Mouse (Mus musculus) neural tube, embryonic 11.5 days (tissue): ENCODE results near the gene Dnlz. TPM values are rescaled to one million over a fixed set of nuclear protein-coding genes. Genes with fewer than 3 reads are reported as not detected.

Experiments used
- ATAC-seq: fragments of 200-750 bp; cut with Nextera tagmentation; 2 replicates; pipeline ENCODE4 v1.8.0; 2017; ENCODE audit warnings: moderate number of reproducible peaks, mild to moderate bottlenecking, moderate TSS enrichment, moderate library complexity; ENCODE audit not compliant: insufficient read depth, low FRiP score, low TSS enrichment
- DNase-seq: peaks from one replicate; pipeline ENCODE4 v3.0.0-alpha.2; 2015; ENCODE audit warnings: low spot score
- H3K27ac ChIP-seq: fragments of 300-500 bp; sonication (generic); 2 replicates; pipeline ENCODE4 v1.5.1; 2014; ENCODE audit warnings: low read depth, mild to moderate bottlenecking, low read length
- H3K27me3 ChIP-seq: fragments of 300-500 bp; sonication (generic); 2 replicates; pipeline ENCODE4 v1.6.1; 2014; ENCODE audit warnings: mild to moderate bottlenecking, low read length, mixed read lengths; ENCODE audit not compliant: control insufficient read depth, insufficient read depth
- H3K36me3 ChIP-seq: fragments of 300-500 bp; sonication (generic); 2 replicates; pipeline ENCODE4 v1.6.1; 2014; ENCODE audit warnings: mild to moderate bottlenecking, low read length, moderate library complexity, mixed read lengths; ENCODE audit not compliant: control insufficient read depth, insufficient read depth
- H3K4me1 ChIP-seq: fragments of 300-500 bp; sonication (generic); 2 replicates; pipeline ENCODE4 v1.6.1; 2014; ENCODE audit warnings: low read length, mixed read lengths; ENCODE audit not compliant: control insufficient read depth, insufficient read depth
- H3K4me2 ChIP-seq: fragments of 300-500 bp; sonication (generic); 2 replicates; pipeline ENCODE4 v1.6.1; 2014; ENCODE audit warnings: low read depth, mild to moderate bottlenecking, moderate library complexity
- H3K4me3 ChIP-seq: fragments of 300-500 bp; sonication (generic); 2 replicates; pipeline ENCODE4 v1.5.1; 2014; ENCODE audit warnings: low read depth, low read length
- H3K9ac ChIP-seq: fragments of 300-500 bp; sonication (generic); 2 replicates; pipeline ENCODE4 v1.6.1; 2014; ENCODE audit warnings: mild to moderate bottlenecking, low read length
- H3K9me3 ChIP-seq: fragments of 300-500 bp; sonication (generic); 2 replicates; pipeline ENCODE4 v1.6.1; 2016; ENCODE audit warnings: low read length; ENCODE audit not compliant: control insufficient read depth
- WGBS: fragments of 180-500 bp; shearing (Covaris S2); extraction: QIAGEN DNeasy Blood & Tissue Kit; methylation state at CpG from one replicate; pipeline ENCODE4 v1.1.7; 2014; 5-methylcytosine and 5-hydroxymethylcytosine counted together
- polyA plus RNA-seq: library from polyadenylated mRNA; unstranded; fragments of >200 nt; fragmentation: Nextera tagmentation; extraction: Ambion mirVana; gene quantifications from 2 replicates; pipeline ENCODE4 v1.2.1, GENCODE M21; 2014

Dnlz gene
- polyA plus RNA-seq, 1 experiment from 2014 or later = 35.6 TPM

GRCm38 (mm10) chr2:26320245-26321185 lies 31.4 kb downstream of the Dnlz start:
- ATAC-seq (no peak), DNase-seq (no peak)
- Histone ChIP-seq H3K4me2 (no peak overlapping the region), H3K4me3 (no peak overlapping the region), H3K27me3 (no peaks in the 10 kb centered on the region), H3K4me1 (peaks cover 13% of the 10 kb centered on the region), H3K36me3 (peaks cover 13% of the 10 kb centered on the region), H3K9ac (no peak overlapping the region), H3K9me3 (no peaks in the 10 kb centered on the region), H3K27ac (no peak overlapping the region)
- 92% methylated on average over 14 of the region's 14 CpGs for WGBS

DNA sequence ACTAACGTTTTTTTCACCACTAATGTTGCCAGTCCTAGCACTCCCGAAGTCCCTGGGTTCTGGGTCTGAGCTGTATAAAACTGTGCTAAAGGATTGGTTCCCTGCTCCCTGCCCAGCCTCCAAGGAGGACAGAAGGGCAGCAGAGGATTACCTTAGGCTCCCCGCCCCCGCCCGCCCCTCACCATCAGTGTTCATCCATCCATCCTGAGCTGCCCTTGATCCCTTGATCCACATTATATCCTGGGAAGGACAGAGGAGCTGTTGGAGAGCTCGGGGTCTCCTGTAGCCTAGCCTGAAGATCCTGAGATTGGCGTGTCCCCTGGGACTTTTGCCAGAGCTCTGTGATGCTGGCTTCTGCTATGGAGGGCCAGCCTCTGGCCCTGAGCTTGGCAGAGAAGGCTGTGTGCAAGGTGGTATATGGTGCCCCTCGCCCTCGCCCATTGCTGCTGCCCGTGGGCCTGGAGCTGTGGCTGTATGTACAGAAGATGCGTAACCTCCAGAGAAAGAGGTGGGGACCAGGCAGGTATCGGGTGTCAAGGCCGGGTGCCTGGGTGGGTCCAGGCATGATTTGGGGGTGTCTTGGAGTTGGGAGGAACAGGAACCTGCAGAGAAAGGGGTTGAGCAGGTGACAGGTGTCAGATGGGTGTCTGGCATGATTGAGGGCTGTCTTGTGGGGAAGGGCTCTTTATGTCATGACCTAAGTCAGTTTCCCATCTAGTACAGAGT lies 32.2 kb downstream of the Dnlz start:
- 91% methylated on average over 13 of the region's 13 CpGs for WGBS
- ATAC-seq (no peak), DNase-seq (no peak)

DNA sequence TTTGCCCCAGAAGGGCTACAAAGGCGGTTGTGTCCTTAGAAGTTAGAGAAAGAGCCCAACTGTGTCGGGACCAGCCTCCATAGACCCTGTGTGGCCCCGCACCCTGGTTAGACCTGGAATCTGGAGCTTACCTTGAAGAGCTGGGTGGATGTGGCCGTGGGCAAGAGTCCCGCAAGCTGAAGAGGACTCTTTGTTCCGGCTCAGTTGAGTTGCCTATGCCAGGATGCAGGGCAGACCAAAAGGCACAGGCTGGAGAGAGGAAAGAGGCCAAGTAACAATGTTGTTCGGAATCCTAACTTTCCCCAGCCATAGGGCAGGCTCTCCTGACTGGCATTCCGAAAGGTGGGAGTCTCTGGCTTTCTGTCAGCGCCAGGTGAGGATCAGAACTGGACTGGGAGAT lies 32.8 kb downstream of the Dnlz start:
- Histone ChIP-seq H3K9ac (no peak overlapping the region), H3K4me3 (no peak overlapping the region), H3K27me3 (no peaks in the 10 kb centered on the region), H3K36me3 (peaks cover 5% of the 10 kb centered on the region; the same call in 1 of the 2 replicates), H3K9me3 (no peaks in the 10 kb centered on the region), H3K4me2 (no peak overlapping the region), H3K4me1 (peaks cover 23% of the 10 kb centered on the region), H3K27ac (no peak overlapping the region)
- DNase-seq (no peak), ATAC-seq (no peak)
- 92% methylated on average over 9 of the region's 9 CpGs for WGBS

More for the DNA sequence above, 32.2 kb downstream of the Dnlz start:
- Histone ChIP-seq H3K27ac (no peak overlapping the region), H3K4me3 (no peak overlapping the region), H3K4me2 (no peak overlapping the region), H3K36me3 (peaks cover 8% of the 10 kb centered on the region; the same call in 1 of the 2 replicates), H3K9me3 (no peaks in the 10 kb centered on the region), H3K27me3 (no peaks in the 10 kb centered on the region), H3K4me1 (peaks cover 17% of the 10 kb centered on the region), H3K9ac (no peak overlapping the region)

- Histone ChIP-seq H3K36me3 (peaks cover 2% of the 10 kb centered on the region; the same call in 1 of the 2 replicates), H3K4me2 (no peak overlapping the region), H3K27ac (no peak overlapping the region), H3K4me1 (peaks cover 24% of the 10 kb centered on the region), H3K9me3 (no peaks in the 10 kb centered on the region), H3K9ac (no peak overlapping the region), H3K27me3 (no peaks in the 10 kb centered on the region), H3K4me3 (no peak overlapping the region)
- ATAC-seq (no peak), DNase-seq (no peak)
- WGBS = 92% methylated on average over 3 of the region's 3 CpGs
Measured at GRCm38 (mm10) chr2:26317991-26318672, 33.8 kb downstream of the Dnlz start.

DNA sequence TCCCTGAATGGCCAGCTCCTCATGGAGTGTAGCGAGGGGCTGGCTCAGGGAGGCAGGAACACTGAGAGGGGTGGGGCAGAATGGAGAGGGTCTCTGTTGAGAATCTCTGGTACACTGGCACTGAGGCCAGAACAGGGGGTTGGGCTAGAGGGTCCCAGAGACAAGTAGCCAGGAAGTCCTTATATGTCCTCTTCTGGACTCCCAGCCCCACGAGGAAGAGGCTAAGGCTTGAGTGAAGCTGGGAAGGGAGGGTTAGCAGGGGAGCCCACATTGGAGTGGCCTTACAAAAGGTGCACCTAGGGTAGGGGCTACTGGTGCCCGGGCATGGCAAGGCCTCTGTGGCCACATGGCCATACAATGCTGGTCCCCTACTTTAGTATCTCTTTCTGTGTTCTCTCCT lies 34.5 kb downstream of the Dnlz start:
- H3K4me1 ChIP-seq = peaks cover 24% of the 10 kb centered on the region

GRCm38 (mm10) chr2:26316576-26317246 lies 35.2 kb downstream of the Dnlz start:
- Histone ChIP-seq H3K36me3 (no peaks in the 10 kb centered on the region), H3K4me1 (peaks cover 24% of the 10 kb centered on the region), H3K9me3 (no peaks in the 10 kb centered on the region), H3K27me3 (no peaks in the 10 kb centered on the region), H3K9ac (peak overlapping the region; percentile 83), H3K4me3 (peak overlapping the region; percentile 52), H3K4me2 (peak overlapping the region; percentile 63), H3K27ac (no peak overlapping the region)
- ATAC-seq (no peak), DNase-seq (no peak)
- 79% methylated on average over 9 of the region's 9 CpGs for WGBS

More for the DNA sequence above, 34.5 kb downstream of the Dnlz start:
- Histone ChIP-seq H3K36me3 (no peaks in the 10 kb centered on the region), H3K4me2 (peak overlapping the region; percentile 63), H3K27me3 (no peaks in the 10 kb centered on the region), H3K9ac (no peak overlapping the region; the same call in 1 of the 2 replicates), H3K27ac (no peak overlapping the region), H3K9me3 (no peaks in the 10 kb centered on the region), H3K4me3 (no peak overlapping the region)
- DNase-seq (no peak), ATAC-seq (no peak)
- WGBS = 83% methylated on average over 3 of the region's 3 CpGs

DNA sequence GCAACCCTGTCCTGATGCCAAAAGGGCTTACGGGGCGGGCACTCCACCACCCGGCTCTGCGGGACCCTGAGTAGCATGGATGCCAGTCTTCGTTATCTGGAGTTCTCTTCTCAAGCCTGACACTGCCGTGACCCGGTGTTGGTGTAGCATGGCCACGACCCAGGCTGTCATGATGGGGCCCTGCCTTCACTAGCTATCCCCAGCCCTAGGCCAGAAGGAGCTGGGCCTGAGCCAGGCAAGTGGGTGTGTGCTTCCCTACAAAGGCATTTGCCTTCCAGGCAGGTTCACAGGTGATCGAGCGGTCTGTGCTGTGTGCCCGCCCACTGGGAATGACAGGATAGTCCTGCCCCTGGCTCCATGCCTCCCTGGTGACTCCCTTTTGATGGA lies 36.0 kb downstream of the Dnlz start:
- H3K9me3 ChIP-seq = no peaks in the 10 kb centered on the region
- peak overlapping the region; percentile 63 for H3K4me2 ChIP-seq
- H3K27ac ChIP-seq = peak overlapping the region; percentile 72
- peaks cover 24% of the 10 kb centered on the region for H3K4me1 ChIP-seq
- ATAC-seq = peak; percentile 70
- DNase-seq = peak; percentile 37
- WGBS = under 1% methylated on average over 11 of the region's 11 CpGs
- no peaks in the 10 kb centered on the region for H3K36me3 ChIP-seq
- peak overlapping the region; percentile 52 for H3K4me3 ChIP-seq
- no peaks in the 10 kb centered on the region for H3K27me3 ChIP-seq
- peak overlapping the region; percentile 83 for H3K9ac ChIP-seq
